Mouse (Mus musculus) liver, postnatal 0 days (tissue): Measurements from ENCODE around the gene Psmg3. TPM values are rescaled to one million over a fixed set of nuclear protein-coding genes. Genes with fewer than 3 reads are reported as not detected.

Experiments
- ATAC-seq: fragments of 200-750 bp; cut with Nextera tagmentation; 2 replicates; pipeline ENCODE4 v1.8.0; 2017; ENCODE audit warnings: mild to moderate bottlenecking, moderate library complexity
- DNase-seq: peaks from one replicate; pipeline ENCODE4 v3.0.0-alpha.2; 2016
- H3K27ac ChIP-seq: fragments of 300-500 bp; sonication (generic); 2 replicates; pipeline ENCODE4 v1.5.1; 2014; ENCODE audit warnings: antibody characterized with exemption, moderate library complexity, mild to moderate bottlenecking, low read depth
- H3K27me3 ChIP-seq: fragments of 300-500 bp; sonication (generic); 2 replicates; pipeline ENCODE4 v1.6.1; 2014; ENCODE audit warnings: low read length, control low read depth, mixed read lengths; ENCODE audit not compliant: insufficient read depth
- H3K36me3 ChIP-seq: fragments of 300-500 bp; sonication (generic); replicated peaks from 2 replicates; pipeline ENCODE4 v1.6.1; 2014; ENCODE audit warnings: mild to moderate bottlenecking, control low read depth, low read length, moderate library complexity, mixed read lengths; ENCODE audit not compliant: insufficient read depth
- H3K4me1 ChIP-seq: fragments of 300-500 bp; sonication (generic); 2 replicates; pipeline ENCODE4 v1.6.1; 2014; ENCODE audit warnings: antibody characterized with exemption, mild to moderate bottlenecking, control low read depth; ENCODE audit not compliant: insufficient read depth
- H3K4me2 ChIP-seq: fragments of 300-500 bp; sonication (generic); 2 replicates; pipeline ENCODE4 v1.6.1; 2014; ENCODE audit warnings: low read depth, mild to moderate bottlenecking, low read length, moderate library complexity, mixed read lengths
- H3K4me3 ChIP-seq: fragments of 300-500 bp; sonication (generic); 2 replicates; pipeline ENCODE4 v1.5.1; 2014; ENCODE audit warnings: low read depth, low read length
- H3K9ac ChIP-seq: fragments of 300-500 bp; sonication (generic); replicated peaks from 2 replicates; pipeline ENCODE4 v1.6.1; 2014; ENCODE audit warnings: mild to moderate bottlenecking, moderate library complexity
- H3K9me3 ChIP-seq: fragments of 300-500 bp; sonication (generic); 2 replicates; pipeline ENCODE4 v1.6.1; 2016; ENCODE audit warnings: mild to moderate bottlenecking, control low read depth, low read length, mixed read lengths
- CTCF ChIP-seq: sonication (generic); IDR thresholded peaks from 2 replicates; pipeline ENCODE4 v1.5.1; 2016; ENCODE audit warnings: antibody characterized with exemption, low read depth
- EP300 ChIP-seq: IDR thresholded peaks from 2 replicates; pipeline ENCODE4 v1.6.1; 2016; ENCODE audit warnings: antibody characterized with exemption, low read depth, mild to moderate bottlenecking
- WGBS: fragments of 180-500 bp; shearing (Covaris S2); extraction: QIAGEN DNeasy Blood & Tissue Kit; methylation state at CpG from one replicate; pipeline ENCODE4 v1.1.7; 2014; ENCODE audit not compliant: insufficient replicate concordance; 5-methylcytosine and 5-hydroxymethylcytosine counted together
- polyA plus RNA-seq: library from polyadenylated mRNA; unstranded; fragments of >200 nt; fragmentation: Nextera tagmentation; extraction: Ambion mirVana; gene quantifications from 2 replicates; pipeline ENCODE4 v1.2.1, GENCODE M21; 2015

Gene Psmg3
- polyA plus RNA-seq, 1 experiment from 2014 or later = 29.1 TPM

DNA sequence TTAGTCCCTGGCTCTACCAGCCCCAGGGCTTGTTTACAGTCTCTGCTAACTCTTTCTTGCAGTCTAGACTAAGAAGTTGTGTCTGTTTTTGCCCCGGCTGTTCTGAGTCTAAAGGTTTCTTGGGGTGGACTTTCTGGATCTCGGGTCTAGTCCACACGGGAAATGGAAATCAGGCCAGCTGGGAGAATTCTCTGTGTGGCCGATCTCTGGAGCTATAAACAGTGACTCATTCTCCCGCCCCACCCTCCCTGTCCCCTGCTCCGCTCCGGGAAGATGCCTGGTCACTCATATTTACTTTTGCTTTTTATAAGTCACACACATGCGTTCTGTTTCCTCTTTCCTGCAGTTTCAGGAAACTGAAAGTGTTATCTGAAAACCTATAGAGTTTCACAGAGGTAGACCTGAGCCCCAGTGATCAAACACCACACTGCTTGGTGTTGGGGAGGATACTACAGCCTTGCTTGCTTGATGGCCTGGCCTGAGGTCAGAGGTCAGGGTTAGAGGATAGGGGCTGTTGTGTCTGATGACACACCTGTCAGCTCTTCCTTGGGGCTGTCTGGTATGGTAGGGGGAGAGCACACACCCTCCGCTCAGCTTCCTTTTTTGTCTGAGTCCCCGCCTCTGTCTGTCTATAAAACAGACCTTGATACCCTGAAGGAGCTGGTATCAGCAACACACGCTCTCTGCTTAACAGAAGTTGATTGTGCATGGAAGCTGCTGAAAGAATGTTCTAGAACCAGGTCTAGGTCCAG lies 33.2 kb downstream of the Psmg3 start:
- peaks cover 70% of the 10 kb centered on the region for H3K4me1 ChIP-seq
- peak overlapping the region; percentile 99 for H3K27ac ChIP-seq
- peak; percentile 67 for DNase-seq
- H3K9ac ChIP-seq = peak overlapping the region; percentile 100
- H3K9me3 ChIP-seq = no peaks in the 10 kb centered on the region
- H3K27me3 ChIP-seq = no peaks in the 10 kb centered on the region
- peaks cover 22% of the 10 kb centered on the region; the same call in 1 of the 2 replicates for H3K36me3 ChIP-seq
- no peak for TF ChIP-seq CTCF
- no peak for TF ChIP-seq EP300
- H3K4me3 ChIP-seq = peak overlapping the region; percentile 100
- WGBS = 8% methylated on average over 11 of the region's 11 CpGs
- peak; percentile 20 for ATAC-seq
- peak overlapping the region; percentile 94 for H3K4me2 ChIP-seq

DNA sequence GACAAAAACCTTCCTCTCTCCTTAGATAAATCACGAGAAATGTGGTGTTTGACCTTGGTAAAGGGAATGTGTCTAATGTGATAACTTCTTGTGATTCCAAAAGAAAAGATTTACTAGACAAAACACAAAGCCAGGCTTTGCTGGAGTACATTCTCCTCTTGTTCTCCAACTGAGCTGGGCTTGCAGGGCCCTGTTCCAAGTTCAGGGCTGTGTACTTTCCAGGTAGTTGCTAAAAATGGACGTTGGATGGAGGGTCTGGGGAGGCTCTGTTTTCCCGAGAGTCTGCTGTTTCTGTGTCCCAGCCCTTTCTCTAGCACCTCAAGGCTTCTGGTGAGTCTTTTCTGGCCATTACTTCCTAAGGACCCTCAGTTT lies 33.7 kb downstream of the Psmg3 start:
- TF ChIP-seq CTCF = no peak
- no peak for TF ChIP-seq EP300
- peak overlapping the region; percentile 94 for H3K4me2 ChIP-seq
- H3K4me1 ChIP-seq = peaks cover 68% of the 10 kb centered on the region
- DNase-seq (no peak), ATAC-seq (no peak)
- peak overlapping the region; percentile 100 for H3K9ac ChIP-seq
- H3K27ac ChIP-seq = peak overlapping the region; percentile 99
- no peaks in the 10 kb centered on the region for H3K27me3 ChIP-seq
- H3K36me3 ChIP-seq = peaks cover 17% of the 10 kb centered on the region; the same call in 1 of the 2 replicates
- H3K9me3 ChIP-seq = no peaks in the 10 kb centered on the region
- WGBS = 6% methylated on average over 3 of the region's 3 CpGs
- peak overlapping the region; percentile 100 for H3K4me3 ChIP-seq

DNA sequence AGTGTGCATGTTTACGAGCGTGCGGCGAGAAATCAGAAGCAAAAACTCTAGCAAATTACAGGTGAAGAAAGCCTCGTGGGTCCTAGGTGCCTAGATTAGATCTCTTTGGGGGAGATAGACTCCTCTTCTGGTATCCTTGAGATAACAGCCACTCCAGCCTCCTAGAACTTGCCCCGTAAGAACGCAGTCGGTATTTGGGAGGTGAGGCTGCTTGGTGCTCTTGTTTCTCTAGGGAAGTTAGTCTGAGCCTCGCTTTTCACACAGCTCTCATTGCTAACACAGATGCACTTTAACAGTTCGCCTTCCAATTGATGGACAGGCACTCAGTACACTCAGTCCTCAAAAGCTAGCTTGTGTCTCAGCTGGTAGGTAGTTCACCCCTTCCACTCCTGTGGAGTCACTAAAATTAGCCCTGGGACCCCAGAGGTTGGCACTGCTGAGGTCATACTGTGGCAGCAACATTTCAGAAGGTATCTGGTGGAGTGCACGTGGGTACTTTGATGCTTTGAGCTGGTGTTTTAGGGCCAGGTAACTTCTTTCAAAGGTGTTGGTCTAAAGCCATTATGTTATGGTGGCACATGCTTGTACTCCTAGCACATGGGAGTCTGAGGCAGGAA lies 34.4 kb downstream of the Psmg3 start:
- peak overlapping the region; percentile 100 for H3K9ac ChIP-seq
- TF ChIP-seq EP300 = no peak
- TF ChIP-seq CTCF = no peak
- WGBS = 4% methylated on average over 11 of the region's 11 CpGs
- H3K4me1 ChIP-seq = peaks cover 61% of the 10 kb centered on the region
- peak overlapping the region; percentile 94 for H3K4me2 ChIP-seq
- H3K36me3 ChIP-seq = peaks cover 15% of the 10 kb centered on the region; the same call in 1 of the 2 replicates
- H3K27ac ChIP-seq = peak overlapping the region; percentile 99
- H3K27me3 ChIP-seq = no peaks in the 10 kb centered on the region
- peak overlapping the region; percentile 100 for H3K4me3 ChIP-seq
- no peaks in the 10 kb centered on the region for H3K9me3 ChIP-seq
- no peak for ATAC-seq
- no peak for DNase-seq

DNA sequence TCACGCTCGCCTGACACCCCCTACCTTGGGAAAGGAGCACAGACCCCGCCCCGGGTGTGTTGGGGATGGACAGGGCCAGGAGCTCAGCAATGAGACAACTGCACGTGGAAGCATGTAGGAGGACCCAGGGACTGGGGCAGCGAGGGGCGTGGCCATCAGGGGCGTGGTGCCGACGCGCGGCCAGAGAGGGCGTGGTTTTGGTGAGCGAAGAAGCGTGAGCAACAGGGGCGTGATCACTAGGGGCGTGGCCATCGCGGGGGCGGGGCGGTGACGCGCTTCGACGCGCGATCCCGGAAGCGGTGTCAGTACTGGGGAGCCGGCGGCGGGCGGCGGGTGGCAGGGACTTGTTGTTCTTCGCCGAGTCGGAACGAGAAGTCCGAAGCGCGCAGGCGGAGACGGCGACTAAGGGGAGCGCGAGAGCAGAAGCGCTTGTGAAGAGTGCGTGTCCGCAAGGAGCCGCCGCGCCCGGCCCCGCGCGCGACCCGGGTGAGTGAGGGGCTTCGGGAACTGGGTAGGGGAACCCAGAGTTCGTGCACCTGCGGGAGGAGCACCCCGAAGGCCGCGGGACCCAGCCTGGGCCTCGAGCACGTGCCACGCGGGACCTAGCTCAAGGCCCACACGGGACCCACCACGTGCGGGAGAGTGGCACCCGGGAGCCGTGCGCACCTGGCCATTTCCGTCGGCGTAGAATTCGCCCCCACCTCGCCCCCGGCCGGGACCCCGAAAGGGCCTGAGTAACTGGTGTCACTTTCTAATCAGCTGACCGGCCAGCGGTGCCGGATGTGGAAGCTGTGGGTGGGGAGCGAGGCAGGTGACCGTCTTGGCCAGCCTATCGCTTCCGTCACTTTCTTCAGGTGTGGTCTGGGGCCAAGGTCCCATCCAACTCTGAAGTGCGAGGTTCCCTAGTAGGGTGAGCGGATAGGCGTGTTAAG lies 35.2 kb downstream of the Psmg3 start, which contains the start of gene Mafk:
Gene Mafk, plus strand, starts transcription at position 287 of the 932 bp plus-strand sequence.
- TF ChIP-seq EP300 (no peak; the same call in 1 of the 2 replicates), CTCF (peak; percentile 42)
- Histone ChIP-seq H3K4me3 (peak within 1 kb of the TSS; percentile 100), H3K27ac (peak within 1 kb of the TSS; percentile 99), H3K36me3 (peaks cover 8% of the 10 kb centered on the region; the same call in 1 of the 2 replicates), H3K9me3 (no peaks in the 10 kb centered on the region), H3K4me2 (peak within 1 kb of the TSS; percentile 94), H3K9ac (peak within 1 kb of the TSS; percentile 100), H3K27me3 (no peaks in the 10 kb centered on the region), H3K4me1 (peaks cover 54% of the 10 kb centered on the region)
- WGBS = 4% methylated on average over 91 of the region's 92 CpGs
- ATAC-seq (peak; percentile 89), DNase-seq (peak; percentile 100)

DNA sequence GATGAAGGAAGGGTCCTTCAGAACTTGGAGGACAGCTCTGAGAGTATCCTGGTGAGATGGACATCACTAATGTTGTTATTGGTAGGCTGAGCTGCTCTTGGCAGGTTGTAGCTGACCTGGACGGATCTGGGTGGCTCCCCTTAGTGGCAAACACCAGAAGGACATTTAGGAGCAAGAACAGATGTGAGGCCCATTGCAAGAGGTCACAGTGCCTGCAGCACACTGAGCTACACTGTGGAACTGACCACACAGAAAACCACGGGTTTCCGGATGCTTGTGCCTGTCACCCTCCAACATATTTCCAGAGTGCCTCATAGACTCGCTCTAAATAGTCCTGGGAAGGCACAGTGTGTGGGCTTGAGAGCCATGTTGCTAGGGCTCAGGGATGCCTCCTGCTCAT lies 37.2 kb downstream of the Psmg3 start:
- no peak for ATAC-seq
- DNase-seq = no peak
- Histone ChIP-seq H3K27ac (no peak overlapping the region), H3K36me3 (no peaks in the 10 kb centered on the region), H3K4me1 (peaks cover 34% of the 10 kb centered on the region), H3K27me3 (no peaks in the 10 kb centered on the region), H3K4me2 (no peak overlapping the region), H3K4me3 (no peak overlapping the region), H3K9me3 (no peaks in the 10 kb centered on the region), H3K9ac (no peak overlapping the region)
- 36% methylated on average over 4 of the region's 4 CpGs for WGBS
- TF ChIP-seq CTCF (peak; percentile 51), EP300 (no peak)

DNA sequence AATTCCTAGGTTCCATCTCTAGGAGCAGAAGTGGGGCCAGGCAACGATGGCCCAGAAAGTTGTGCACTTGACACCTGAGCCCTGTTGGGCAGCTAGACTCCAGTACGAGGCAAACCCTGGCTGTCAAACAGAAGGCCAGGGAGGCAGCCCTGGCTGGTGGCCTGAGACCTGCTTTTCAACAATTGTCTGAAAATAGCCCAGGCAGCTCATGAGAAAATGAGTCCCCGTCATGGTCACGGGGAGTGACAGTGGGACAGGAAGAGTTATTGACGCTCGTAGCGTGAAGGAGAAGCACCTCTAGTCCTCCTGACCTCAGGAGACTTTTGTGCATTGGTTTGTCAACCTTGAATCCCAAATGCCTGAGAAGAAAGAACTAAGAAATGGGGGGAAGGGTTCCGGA lies 45.3 kb downstream of the Psmg3 start:
- H3K4me2 ChIP-seq = no peak overlapping the region
- no peaks in the 10 kb centered on the region for H3K36me3 ChIP-seq
- no peak overlapping the region for H3K4me3 ChIP-seq
- H3K9me3 ChIP-seq = no peaks in the 10 kb centered on the region
- no peak overlapping the region for H3K27ac ChIP-seq
- no peaks in the 10 kb centered on the region; the same call in 1 of the 2 replicates for H3K4me1 ChIP-seq
- no peak for DNase-seq
- H3K27me3 ChIP-seq = no peaks in the 10 kb centered on the region
- ATAC-seq = no peak
- WGBS = 77% methylated on average over 8 of the region's 8 CpGs
- no peak for TF ChIP-seq EP300
- no peak for TF ChIP-seq CTCF
- no peak overlapping the region for H3K9ac ChIP-seq
